Mouse (Mus musculus) stomach, postnatal 0 days (tissue): Measurements from ENCODE around the gene Dlg1. TPM values are rescaled to one million over a fixed set of nuclear protein-coding genes. Genes with fewer than 3 reads are reported as not detected.

Experiments used
- ATAC-seq: fragments of 200-750 bp; cut with Nextera tagmentation; 2 replicates; pipeline ENCODE4 v1.8.0; 2017; ENCODE audit not compliant: low FRiP score, low TSS enrichment
- DNase-seq: peaks from one replicate; pipeline ENCODE4 v3.0.0-alpha.2; 2016; ENCODE audit warnings: low spot score
- H3K27ac ChIP-seq: fragments of 300-500 bp; sonication (generic); replicated peaks from 2 replicates; pipeline ENCODE4 v1.5.1; 2014; ENCODE audit warnings: mild to moderate bottlenecking, control low read depth
- H3K27me3 ChIP-seq: fragments of 300-500 bp; sonication (generic); 2 replicates; pipeline ENCODE4 v1.6.1; 2014; ENCODE audit warnings: low read length; ENCODE audit not compliant: control insufficient read depth, insufficient read depth
- H3K36me3 ChIP-seq: fragments of 300-500 bp; sonication (generic); 2 replicates; pipeline ENCODE4 v1.6.1; 2014; ENCODE audit warnings: low read length, mixed read lengths; ENCODE audit not compliant: control insufficient read depth, insufficient read depth
- H3K4me1 ChIP-seq: fragments of 300-500 bp; sonication (generic); replicated peaks from 2 replicates; pipeline ENCODE4 v1.6.1; 2014; ENCODE audit warnings: antibody characterized with exemption; ENCODE audit not compliant: control insufficient read depth, insufficient read depth
- H3K4me2 ChIP-seq: fragments of 300-500 bp; sonication (generic); replicated peaks from 2 replicates; pipeline ENCODE4 v1.6.1; 2014; ENCODE audit warnings: low read depth, mild to moderate bottlenecking, control low read depth, moderate library complexity
- H3K4me3 ChIP-seq: fragments of 300-500 bp; sonication (generic); 2 replicates; pipeline ENCODE4 v1.5.1; 2014; ENCODE audit warnings: low read depth, low read length, control low read depth
- H3K9ac ChIP-seq: fragments of 300-500 bp; sonication (generic); 2 replicates; pipeline ENCODE4 v1.6.1; 2014; ENCODE audit warnings: mild to moderate bottlenecking, low read length, control low read depth, mixed read lengths
- H3K9me3 ChIP-seq: fragments of 300-500 bp; sonication (generic); 2 replicates; pipeline ENCODE4 v1.6.1; 2016; ENCODE audit warnings: low read length; ENCODE audit not compliant: control insufficient read depth
- CTCF ChIP-seq: IDR thresholded peaks from 2 replicates; pipeline ENCODE4 v1.5.1; 2016; ENCODE audit warnings: antibody characterized with exemption, low read depth, mild to moderate bottlenecking, moderate library complexity
- EP300 ChIP-seq: optimal IDR thresholded peaks from 2 replicates; pipeline ENCODE3; 2016; ENCODE audit warnings: antibody characterized with exemption
- WGBS: fragments of 180-500 bp; shearing (Covaris S2); extraction: QIAGEN DNeasy Blood & Tissue Kit; methylation state at CpG from one replicate; pipeline ENCODE4 v1.1.7; 2014; 5-methylcytosine and 5-hydroxymethylcytosine counted together
- polyA plus RNA-seq: library from polyadenylated mRNA; unstranded; fragments of >200 nt; fragmentation: Nextera tagmentation; extraction: Ambion mirVana; gene quantifications from 2 replicates; pipeline ENCODE4 v1.2.1, GENCODE M21; 2015

The Dlg1 gene
- polyA plus RNA-seq, 1 experiment from 2014 or later = 11.8 TPM

GRCm38 (mm10) chr16:31918248-31918724 is 255.0 kb downstream of the Dlg1 start:
- no peak overlapping the region for H3K27ac ChIP-seq
- TF ChIP-seq EP300 = no peak
- peak; percentile 93 for TF ChIP-seq CTCF
- DNase-seq (peak; percentile 79), ATAC-seq (peak; percentile 45; the same call in 1 of the 2 replicates)
- 3% methylated on average over 14 of the region's 14 CpGs for WGBS
- no peaks in the 10 kb centered on the region for H3K9me3 ChIP-seq
- peak overlapping the region; percentile 18 for H3K4me3 ChIP-seq
- peak overlapping the region; percentile 48 for H3K4me2 ChIP-seq
- H3K27me3 ChIP-seq = no peaks in the 10 kb centered on the region
- no peaks in the 10 kb centered on the region for H3K36me3 ChIP-seq
- H3K4me1 ChIP-seq = no peaks in the 10 kb centered on the region
- H3K9ac ChIP-seq = peak overlapping the region; percentile 35; the same call in 1 of the 2 replicates

DNA sequence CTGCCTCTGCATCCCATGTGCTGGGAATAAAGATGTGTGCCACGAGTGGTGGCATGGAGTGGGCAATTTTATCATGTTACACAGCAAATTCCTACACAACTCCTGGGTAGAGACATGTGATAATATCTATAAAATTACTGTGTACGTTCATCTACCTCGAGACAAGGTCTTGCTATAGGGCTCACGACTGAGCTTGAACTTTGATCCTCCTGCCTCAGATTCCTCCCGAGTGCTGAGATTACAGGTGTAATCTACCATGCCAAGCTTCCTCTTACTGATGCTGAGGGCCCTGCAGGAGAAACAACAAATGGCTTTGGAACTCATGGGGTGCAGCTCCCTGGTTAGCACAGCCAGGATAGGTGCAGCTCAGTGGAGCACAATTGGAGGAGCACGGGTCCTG is 261.1 kb downstream of the Dlg1 start:
- no peak overlapping the region for H3K9ac ChIP-seq
- H3K36me3 ChIP-seq = no peaks in the 10 kb centered on the region
- no peaks in the 10 kb centered on the region for H3K27me3 ChIP-seq
- no peak overlapping the region for H3K4me2 ChIP-seq
- no peak overlapping the region for H3K4me3 ChIP-seq
- 75% methylated on average over 6 of the region's 6 CpGs for WGBS
- ATAC-seq (no peak), DNase-seq (no peak)
- H3K4me1 ChIP-seq = no peaks in the 10 kb centered on the region
- H3K9me3 ChIP-seq = no peaks in the 10 kb centered on the region
- no peak for TF ChIP-seq EP300
- TF ChIP-seq CTCF = no peak
- no peak overlapping the region for H3K27ac ChIP-seq

Other genes starting within 250 kb of the Dlg1 start
- 115 and 125 TPM in 2 replicates for gene Bdh1, start 241.2 kb upstream of the Dlg1 start, polyA plus RNA-seq
- gene Meltf, start 215.4 kb downstream of the Dlg1 start, polyA plus RNA-seq = 0.06 TPM in 1 of 2 replicates, not detected in the other